In the genomic region with DNA sequence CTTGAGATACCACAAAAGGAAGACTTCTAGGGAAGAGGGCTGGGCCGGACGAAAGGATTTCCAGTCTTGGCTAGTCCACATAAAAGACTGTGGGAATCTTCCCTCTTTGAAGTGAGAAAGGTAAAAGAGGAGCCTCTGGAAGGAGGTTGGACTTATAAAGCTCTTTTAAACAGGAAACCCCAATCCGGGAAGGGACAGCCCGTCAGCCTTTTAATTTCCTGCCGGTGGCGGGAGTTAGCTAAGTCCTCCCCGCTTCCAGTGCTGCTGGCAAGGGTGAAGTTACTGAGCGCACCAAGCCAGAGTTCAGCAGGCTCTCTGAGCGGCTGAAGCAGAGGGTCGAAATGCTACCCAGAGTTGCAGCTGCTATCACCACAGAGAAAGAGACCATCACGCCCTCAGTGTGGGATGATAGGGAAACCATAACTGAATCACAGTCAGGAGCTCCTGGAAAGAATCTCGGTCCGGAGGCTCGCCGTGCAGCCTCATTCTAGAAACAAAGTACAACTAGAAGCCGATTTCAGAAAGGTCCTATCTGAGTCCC, we compare ENCODE assay signal across 8 mouse cellular contexts.
DNase-seq lines count a peak whose midpoint lies in the region; ATAC-seq and TF ChIP-seq lines count a peak whose summit lies in the region.

No protein-coding gene starts in this region.

- peak overlapping the region; percentile 65 for H3K4me3 ChIP-seq in forebrain, postnatal 0 days (ENCODE audit: low read depth, low read length)
- H3K4me3 ChIP-seq in hindbrain, embryonic 12.5 days: peak overlapping the region; percentile 59
- H3K4me3 ChIP-seq in limb, embryonic 15.5 days: peak overlapping the region; percentile 71
- H3K4me3 ChIP-seq in midbrain, postnatal 0 days (ENCODE audit: low read depth, low read length): peak overlapping the region; percentile 73

- 0 out of 2 replicates have a peak overlapping the region, but pooled peaks have one; percentile 45 for H3K27ac ChIP-seq in forebrain, postnatal 0 days (ENCODE audit: low read depth, low read length)
- H3K27ac ChIP-seq in hindbrain, embryonic 12.5 days: peak overlapping the region; percentile 66; the same call in 1 of the 2 replicates
- H3K27ac ChIP-seq in limb, embryonic 15.5 days: peak overlapping the region; percentile 93
- H3K27ac ChIP-seq in midbrain, postnatal 0 days (ENCODE audit: low read depth, low read length): peak overlapping the region; percentile 32

- no peaks in the 10 kb centered on the region for H3K9me3 ChIP-seq in forebrain, postnatal 0 days (ENCODE audit: low read length)
- H3K9me3 ChIP-seq in hindbrain, embryonic 12.5 days (replicated peaks): no peaks in the 10 kb centered on the region
- no peaks in the 10 kb centered on the region for H3K9me3 ChIP-seq in limb, embryonic 15.5 days
- H3K9me3 ChIP-seq in midbrain, postnatal 0 days (ENCODE audit: low read length): no peaks in the 10 kb centered on the region

- peak overlapping the region; percentile 99 for H3K4me2 ChIP-seq in forebrain, postnatal 0 days (ENCODE audit: low read depth)
- peak overlapping the region; percentile 75 for H3K4me2 ChIP-seq in hindbrain, embryonic 12.5 days (replicated peaks)
- peak overlapping the region; percentile 73 for H3K4me2 ChIP-seq in limb, embryonic 15.5 days
- H3K4me2 ChIP-seq in midbrain, postnatal 0 days (ENCODE audit: low read depth, low read length, poor library complexity, severe bottlenecking): peak overlapping the region; percentile 98

- WGBS in forebrain, postnatal 0 days: under 1% methylated on average over 16 of the region's 16 CpGs
- WGBS in hindbrain, embryonic 12.5 days: under 1% methylated on average over 16 of the region's 16 CpGs
- WGBS in limb, embryonic 15.5 days: under 1% methylated on average over 16 of the region's 16 CpGs
- 0% methylated on average over 16 of the region's 16 CpGs for WGBS in midbrain, postnatal 0 days

- H3K9ac ChIP-seq in forebrain, postnatal 0 days: peak overlapping the region; percentile 62
- H3K9ac ChIP-seq in hindbrain, embryonic 12.5 days: peak overlapping the region; percentile 79
- peak overlapping the region; percentile 77 for H3K9ac ChIP-seq in limb, embryonic 15.5 days
- peak overlapping the region; percentile 66 for H3K9ac ChIP-seq in midbrain, postnatal 0 days (replicated peaks; ENCODE audit: low read length, poor library complexity, severe bottlenecking)

- peak; percentile 39 for ATAC-seq in CD4-positive, CD25-positive, alpha-beta regulatory T cell, adult 4 months
- ATAC-seq in forebrain, postnatal 0 days: 0 out of 2 replicates have a peak, but pooled peaks have one; percentile 1
- peak; percentile 51 for ATAC-seq in hindbrain, embryonic 12.5 days (ENCODE audit: low FRiP score)
- ATAC-seq in limb, embryonic 15.5 days (ENCODE audit: insufficient number of reproducible peaks, low FRiP score, low TSS enrichment, low read depth): no peak
- no peak for ATAC-seq in midbrain, postnatal 0 days (ENCODE audit: low FRiP score)
- no peak for ATAC-seq in activated CD4-positive, CD25-positive, alpha-beta regulatory T cell, adult 4 months

- no peaks in the 10 kb centered on the region for H3K27me3 ChIP-seq in forebrain, postnatal 0 days (ENCODE audit: insufficient read depth, low read length)
- H3K27me3 ChIP-seq in hindbrain, embryonic 12.5 days: peaks cover 6% of the 10 kb centered on the region; the same call in 1 of the 2 replicates
- H3K27me3 ChIP-seq in limb, embryonic 15.5 days: no peaks in the 10 kb centered on the region
- no peaks in the 10 kb centered on the region for H3K27me3 ChIP-seq in midbrain, postnatal 0 days (ENCODE audit: insufficient read depth, low read length)

- no peaks in the 10 kb centered on the region for H3K4me1 ChIP-seq in forebrain, postnatal 0 days (ENCODE audit: insufficient read depth)
- peaks cover 13% of the 10 kb centered on the region for H3K4me1 ChIP-seq in hindbrain, embryonic 12.5 days
- H3K4me1 ChIP-seq in limb, embryonic 15.5 days: peaks cover 30% of the 10 kb centered on the region
- H3K4me1 ChIP-seq in midbrain, postnatal 0 days (ENCODE audit: insufficient read depth, low read length): no peaks in the 10 kb centered on the region

- DNase-seq in ZHBTc4 (ENCODE audit: low read depth, low spot score): peak; percentile 77
- DNase-seq in forebrain, postnatal 0 days: peak; percentile 45
- peak; percentile 17 for DNase-seq in midbrain, postnatal 0 days (ENCODE audit: low spot score)
- no peak for DNase-seq in thymus, postnatal 25 days

- no peaks in the 10 kb centered on the region for H3K36me3 ChIP-seq in forebrain, postnatal 0 days (ENCODE audit: insufficient read depth)
- no peaks in the 10 kb centered on the region for H3K36me3 ChIP-seq in hindbrain, embryonic 12.5 days
- H3K36me3 ChIP-seq in limb, embryonic 15.5 days: no peaks in the 10 kb centered on the region
- H3K36me3 ChIP-seq in midbrain, postnatal 0 days (ENCODE audit: insufficient read depth, low read length): no peaks in the 10 kb centered on the region

- no peak for TF ChIP-seq CTCF in forebrain, postnatal 0 days (IDR thresholded peaks at IDR 0.05; ENCODE audit: low read depth)
- no peak for TF ChIP-seq CTCF in midbrain, postnatal 0 days (IDR thresholded peaks at IDR 0.05)

Comparison
In these comparisons a context has a peak if more than half of its experiments do, and no peak if none do; other contexts are left out.
1. ATAC-seq: peak in CD4-positive, CD25-positive, alpha-beta regulatory T cell, adult 4 months (single experiment), forebrain, postnatal 0 days (single experiment) and hindbrain, embryonic 12.5 days (single experiment); none in limb, embryonic 15.5 days (single experiment), midbrain, postnatal 0 days (single experiment) and activated CD4-positive, CD25-positive, alpha-beta regulatory T cell, adult 4 months (single experiment).
2. H3K27ac ChIP-seq: peak in every context shown above with its lines; median percentile 93 in limb, embryonic 15.5 days; 66 in hindbrain, embryonic 12.5 days; 45 in forebrain, postnatal 0 days; 32 in midbrain, postnatal 0 days.
3. Peak in every context shown above with its lines, with median percentiles within 50 percentile points of each other: H3K4me2 ChIP-seq, H3K4me3 ChIP-seq and H3K9ac ChIP-seq.